Mouse (Mus musculus) gastrocnemius, postnatal 25 days (tissue): ENCODE measurements around the gene Zp3r. TPM values are rescaled to one million over a fixed set of nuclear protein-coding genes. Genes with fewer than 3 reads are reported as not detected.
"Not testable (repeated sequence)": the region's sequence is repeated elsewhere in the genome, so short reads cannot be mapped to it uniquely, and the experiment has no call there.

Experiments used
- DNase-seq: peaks from one replicate; pipeline ENCODE4 v3.0.0; 2022
- long read RNA-seq, 2 experiments: library from polyadenylated mRNA; stranded (forward); transcript quantifications; one replicate each; pipeline ENCODE4 v2.0.0; 2021
- total RNA-seq, 2 experiments: library from RNA; stranded (reverse); gene quantifications; 1 replicate in 1 of 2; 2 replicates in 1 of 2; pipeline ENCODE4 v1.2.3; 2021

Zp3r gene
- not detected for total RNA-seq
- long read RNA-seq, experiment 1, result 0 reads
- long read RNA-seq, experiment 2, result 0 reads

DNA sequence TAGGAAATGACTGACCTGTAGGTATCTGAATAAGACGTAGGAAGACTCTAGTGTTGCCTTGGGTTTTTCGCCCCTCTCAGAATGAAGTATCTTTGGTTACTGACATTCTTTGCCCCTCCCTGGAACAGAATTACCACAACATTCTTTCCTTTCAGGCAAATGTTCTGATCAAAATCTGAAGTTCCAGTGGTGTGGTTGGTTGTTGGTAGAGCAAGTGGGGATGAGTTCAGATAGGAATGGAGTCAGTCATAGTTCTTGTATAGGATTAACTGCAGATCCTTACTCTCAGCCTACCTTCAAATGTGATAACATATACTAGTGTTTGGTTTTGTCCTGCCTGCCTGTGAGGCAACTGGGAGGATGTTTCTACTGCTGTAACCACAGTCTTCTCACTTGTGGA, at the start of gene Zp3r:
TSS of gene Zp3r (minus strand) at position 101 of the 400 bp plus-strand sequence.
- no peak for DNase-seq

DNA sequence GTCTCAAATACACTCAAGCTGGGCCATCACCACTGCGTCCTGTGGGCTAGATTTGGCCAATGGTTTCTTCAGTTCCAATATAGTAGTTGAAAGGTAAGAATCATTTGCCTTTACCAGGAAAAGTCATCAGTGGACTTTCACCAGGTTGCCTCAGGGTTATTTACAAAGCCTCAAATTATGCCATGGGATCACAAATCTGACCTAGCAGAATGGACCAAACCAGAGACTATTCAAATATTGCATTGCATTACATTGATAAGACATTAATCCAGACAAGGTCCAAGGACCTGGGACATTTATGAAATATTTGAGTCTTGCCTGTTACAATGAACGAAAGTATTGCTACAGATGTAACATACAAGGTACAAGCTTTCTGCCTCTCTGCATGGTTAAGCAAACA, 49.1 kb upstream of the Zp3r start:
- DNase-seq, result no peak

DNA sequence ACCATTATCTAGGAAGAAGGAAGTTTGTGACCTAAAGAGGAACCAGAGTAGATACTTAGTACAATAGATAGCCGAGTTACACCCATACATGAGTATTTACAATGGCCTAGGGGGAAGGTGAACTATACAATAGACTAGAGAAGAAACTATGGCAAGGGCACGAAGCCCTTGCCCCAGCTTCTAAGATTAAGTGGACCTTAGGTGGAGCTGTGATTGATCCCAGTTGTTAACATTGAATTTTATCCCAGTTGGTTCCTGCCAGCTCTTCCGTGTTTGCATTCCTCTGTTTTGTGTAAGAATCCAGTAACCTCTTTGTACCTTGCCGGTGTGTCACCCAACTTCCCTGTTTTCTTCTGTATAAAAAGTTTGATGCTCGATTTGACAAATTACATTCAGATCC, 34.2 kb upstream of the Zp3r start:
- DNase-seq, result not testable (repeated sequence)

DNA sequence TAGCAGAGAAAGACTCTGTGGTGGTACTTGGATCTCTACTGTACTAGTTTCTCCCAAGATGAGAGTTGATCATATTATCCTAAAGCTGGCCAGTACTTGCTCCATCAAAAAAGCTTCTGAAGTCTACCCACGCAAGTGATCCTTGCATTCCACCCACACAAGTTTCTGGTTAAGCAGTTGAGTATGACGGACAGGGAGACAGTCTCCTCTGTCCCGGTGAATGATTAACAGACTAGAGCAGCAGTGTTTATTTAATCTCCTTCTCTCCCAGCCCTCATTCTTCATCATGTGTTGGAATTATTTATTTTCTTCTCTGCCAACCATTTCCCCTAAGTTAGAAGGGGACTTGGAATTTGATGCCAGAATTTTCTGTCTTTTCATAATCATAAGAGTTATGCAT, 32.0 kb upstream of the Zp3r start, which contains the start of gene C4bp:
TSS of gene C4bp (minus strand) at position 179 of the 400 bp plus-strand sequence.
- no peak for DNase-seq

DNA sequence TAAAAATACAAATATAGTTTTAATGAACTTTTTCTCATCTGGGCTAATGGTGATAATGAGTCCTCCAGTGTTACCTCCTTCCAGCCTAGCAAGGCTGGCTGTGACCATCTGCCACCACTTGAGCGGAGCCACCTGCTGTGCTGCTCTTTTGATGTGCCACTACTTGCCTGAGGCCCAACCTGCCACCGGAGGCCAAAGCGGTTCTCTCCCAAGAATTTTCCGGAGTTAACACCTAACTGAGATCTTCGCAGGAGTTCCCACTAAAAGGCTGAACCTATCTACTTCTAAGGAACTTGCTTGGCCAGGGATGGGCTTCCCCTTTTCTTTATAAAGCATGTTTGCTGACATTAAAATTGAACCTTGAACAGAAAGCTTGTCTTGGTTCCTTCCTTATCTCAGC, 30.2 kb upstream of the Zp3r start:
- not testable (repeated sequence) for DNase-seq

DNA sequence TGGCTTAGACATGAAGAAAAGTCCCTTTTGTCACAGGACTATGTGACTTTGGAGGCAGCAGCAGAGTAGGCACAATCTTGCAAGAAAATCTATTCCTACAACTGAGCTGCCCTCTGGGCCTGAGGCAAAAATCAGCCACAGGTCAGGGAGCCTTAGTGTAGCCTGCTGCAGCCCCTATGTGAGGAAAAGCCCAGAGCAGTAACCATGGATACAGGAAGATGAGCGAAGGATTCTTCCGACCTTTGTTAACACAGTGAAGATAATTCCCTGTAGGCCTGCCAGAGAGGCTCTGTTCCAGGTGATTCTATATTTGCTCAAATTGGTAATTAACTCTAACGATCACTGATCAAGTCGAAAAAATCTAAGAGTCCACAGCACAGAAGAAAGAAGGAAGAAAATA, 14.7 kb upstream of the Zp3r start:
- DNase-seq, result no peak

DNA sequence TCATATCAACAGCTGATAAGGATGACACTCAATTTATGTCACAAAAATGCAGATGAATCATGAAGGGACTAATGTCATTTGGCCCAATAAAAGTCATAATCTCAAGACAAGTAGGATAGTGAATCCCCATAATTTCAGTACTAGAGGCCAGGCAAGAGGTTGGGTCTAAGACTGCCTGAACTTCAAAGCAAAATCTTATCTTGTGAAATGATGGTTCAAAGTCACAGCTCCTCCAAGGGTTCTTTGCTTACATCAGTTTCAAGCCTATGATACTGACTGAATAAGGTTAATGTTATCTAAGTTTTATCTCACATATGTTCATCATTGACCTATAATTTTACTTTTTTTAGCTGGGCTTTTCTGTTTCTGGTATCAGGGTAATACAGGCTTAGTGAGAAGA, 11.5 kb upstream of the Zp3r start:
- DNase-seq, result no peak

DNA sequence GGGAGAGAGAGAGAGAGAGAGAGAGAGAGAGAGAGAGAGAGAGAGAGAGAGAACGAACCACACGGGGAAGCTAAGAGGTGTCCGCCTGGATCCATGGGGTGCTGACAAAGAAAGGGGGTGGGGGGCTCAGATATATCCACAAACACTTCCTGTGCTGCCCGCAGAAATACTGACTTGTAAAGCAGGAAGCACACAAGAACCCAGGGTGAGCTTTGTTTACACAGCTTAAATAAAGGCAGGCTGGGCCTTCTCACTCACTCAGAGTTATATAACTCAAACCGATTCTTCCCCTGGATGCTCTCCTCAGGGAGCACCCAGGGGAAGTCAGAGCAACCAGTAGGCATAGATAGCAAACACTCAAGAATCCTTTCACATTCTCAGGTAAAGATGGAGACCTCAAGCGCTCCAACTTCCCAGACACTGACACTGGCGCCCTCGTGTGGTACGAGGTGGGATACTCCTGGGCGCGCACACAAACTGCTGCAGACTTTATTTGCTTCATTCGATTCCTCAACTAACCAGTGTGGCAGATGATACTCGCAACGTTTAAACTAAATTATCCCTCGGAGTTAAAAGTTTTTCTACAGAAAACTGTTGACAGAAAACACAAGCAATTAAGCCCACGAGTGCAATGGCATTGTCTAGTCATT, 4.5 kb upstream of the Zp3r start:
- DNase-seq, result peak; percentile 26

DNA sequence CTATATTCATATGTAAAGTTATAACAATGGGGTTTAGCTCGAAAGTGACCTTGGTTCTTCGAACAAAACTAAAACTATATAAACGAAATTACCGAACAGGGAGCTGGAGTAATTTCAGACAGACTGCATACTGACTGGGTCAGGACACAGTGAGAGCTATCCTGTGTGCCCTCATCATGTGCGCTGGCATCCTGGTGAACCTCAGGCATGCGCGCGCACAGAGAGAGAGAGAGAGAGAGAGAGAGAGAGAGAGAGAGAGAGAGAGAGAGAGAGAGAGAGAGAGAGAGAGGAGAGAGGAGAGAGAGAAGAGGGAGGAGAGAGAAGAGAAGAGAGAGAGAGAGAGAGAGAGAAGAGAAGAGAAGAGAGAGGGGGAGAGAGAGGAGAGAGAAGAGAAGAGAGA, 3.9 kb upstream of the Zp3r start:
- no peak for DNase-seq

DNA sequence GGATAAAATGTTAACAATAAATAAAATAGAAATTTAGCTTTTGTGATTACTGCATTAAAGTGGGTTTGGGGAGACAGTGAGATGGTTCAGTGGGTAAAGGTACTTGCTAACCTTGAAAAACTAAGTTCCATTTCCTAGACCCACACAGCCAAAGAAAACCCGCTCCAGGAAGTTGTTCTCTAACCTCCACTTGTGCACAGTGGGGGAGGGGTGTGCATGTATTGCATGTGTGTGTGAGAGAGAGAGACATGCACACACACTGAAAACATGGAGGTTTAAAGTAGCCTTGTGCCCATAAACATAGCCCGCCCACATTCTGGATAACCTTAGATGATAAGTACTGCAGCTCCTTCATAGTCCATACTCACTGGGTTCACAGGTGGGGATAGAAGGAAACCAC, 33.1 kb downstream of the Zp3r start:
- DNase-seq, result no peak

DNA sequence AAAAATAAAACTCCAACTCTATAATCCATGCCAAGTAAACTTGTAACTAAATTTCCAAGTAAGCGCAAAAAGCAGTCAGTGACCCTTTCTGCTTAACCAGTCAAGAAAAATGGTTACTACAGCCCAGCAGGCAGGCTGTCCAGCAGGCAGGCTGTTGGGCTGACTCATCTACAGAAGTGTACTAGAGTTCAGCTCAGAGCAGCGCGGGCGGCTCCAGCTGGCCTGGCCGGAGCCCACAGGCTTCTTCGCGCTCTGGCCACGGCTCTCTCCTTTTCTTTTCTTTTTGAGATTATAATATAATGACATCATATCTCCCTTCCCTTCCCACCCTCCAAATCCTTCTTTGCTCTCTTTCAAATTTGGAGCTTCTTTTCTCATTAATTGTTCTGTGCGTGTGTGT, 40.8 kb downstream of the Zp3r start:
- DNase-seq, result peak; percentile 46

DNA sequence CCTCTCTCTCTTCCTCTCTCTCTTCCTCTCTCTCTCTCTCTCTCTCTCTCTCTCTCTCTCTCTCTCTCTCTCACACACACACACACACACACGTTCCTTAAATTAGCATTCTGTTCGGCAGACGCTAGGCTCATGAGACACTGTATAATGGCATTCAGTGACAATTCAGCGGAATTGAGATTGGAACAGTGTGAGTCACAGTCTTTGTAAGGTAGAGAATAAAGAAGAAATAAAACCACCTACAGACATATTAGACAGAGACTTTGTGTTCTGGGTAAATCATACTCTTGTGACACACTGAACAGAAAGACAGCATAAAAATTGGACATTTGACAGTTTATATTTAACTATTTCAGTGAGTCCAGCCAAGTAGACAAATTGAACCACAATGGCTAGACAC, 53.0 kb downstream of the Zp3r start:
- no peak for DNase-seq

DNA sequence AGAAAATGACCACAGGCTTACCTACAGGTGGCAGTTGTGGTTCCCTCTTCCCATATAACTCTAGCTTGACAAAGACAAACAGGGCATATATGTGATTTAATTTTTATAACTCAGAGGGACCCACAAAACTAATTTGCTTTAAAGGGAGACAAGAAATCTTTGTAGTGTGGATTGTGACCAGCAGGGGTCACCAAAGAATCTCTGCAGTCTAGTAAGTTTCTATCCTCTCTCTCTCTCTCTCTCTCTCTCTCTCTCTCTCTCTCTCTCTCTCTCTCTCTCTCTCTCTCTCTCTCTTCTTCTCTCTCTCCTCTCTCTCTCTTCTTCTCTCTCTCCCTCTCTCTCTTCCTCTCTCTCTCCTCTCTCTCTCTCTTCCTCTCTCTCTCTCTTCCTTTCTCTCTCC, 53.5 kb downstream of the Zp3r start:
- no peak for DNase-seq

DNA sequence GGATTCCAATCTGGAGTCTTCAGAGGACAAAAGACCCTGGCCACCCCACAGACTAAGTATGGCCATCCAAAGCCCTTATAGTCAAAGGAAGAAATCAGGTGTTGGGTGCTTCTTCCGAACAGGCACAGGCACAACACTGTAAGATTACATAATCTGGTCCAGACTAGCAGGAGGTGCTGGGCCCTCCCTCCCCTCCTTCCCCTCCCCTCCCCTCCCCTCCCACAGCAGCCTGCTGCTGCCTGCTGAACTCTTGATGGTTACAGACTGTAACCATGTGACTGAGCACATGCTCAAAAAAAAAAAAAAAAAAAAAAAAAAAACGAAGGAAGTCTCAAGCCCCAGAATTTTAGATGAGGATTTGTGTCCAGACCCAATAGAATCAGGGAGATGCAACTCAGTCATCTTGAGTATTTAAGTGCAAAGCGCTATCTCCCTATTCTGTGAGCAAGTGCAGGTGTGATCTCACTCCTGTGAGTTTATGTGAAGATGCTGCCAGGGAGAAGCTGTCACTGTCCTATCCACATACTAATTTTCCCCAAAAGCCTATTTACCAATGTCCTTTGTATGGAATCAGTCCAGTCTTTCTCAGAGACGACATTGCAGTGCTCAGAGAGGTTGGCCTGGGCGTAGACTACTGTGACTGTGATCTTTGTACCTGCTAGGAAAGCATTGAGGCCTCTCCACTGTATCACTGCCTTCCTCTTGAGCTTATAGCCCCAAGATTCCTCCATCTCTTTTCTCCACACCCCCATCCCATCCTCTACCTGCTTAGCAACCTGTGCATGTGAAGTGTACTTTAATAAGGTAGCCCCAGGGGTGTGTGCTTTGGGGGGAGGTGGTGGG, 77.8 kb downstream of the Zp3r start:
- no peak for DNase-seq

DNA sequence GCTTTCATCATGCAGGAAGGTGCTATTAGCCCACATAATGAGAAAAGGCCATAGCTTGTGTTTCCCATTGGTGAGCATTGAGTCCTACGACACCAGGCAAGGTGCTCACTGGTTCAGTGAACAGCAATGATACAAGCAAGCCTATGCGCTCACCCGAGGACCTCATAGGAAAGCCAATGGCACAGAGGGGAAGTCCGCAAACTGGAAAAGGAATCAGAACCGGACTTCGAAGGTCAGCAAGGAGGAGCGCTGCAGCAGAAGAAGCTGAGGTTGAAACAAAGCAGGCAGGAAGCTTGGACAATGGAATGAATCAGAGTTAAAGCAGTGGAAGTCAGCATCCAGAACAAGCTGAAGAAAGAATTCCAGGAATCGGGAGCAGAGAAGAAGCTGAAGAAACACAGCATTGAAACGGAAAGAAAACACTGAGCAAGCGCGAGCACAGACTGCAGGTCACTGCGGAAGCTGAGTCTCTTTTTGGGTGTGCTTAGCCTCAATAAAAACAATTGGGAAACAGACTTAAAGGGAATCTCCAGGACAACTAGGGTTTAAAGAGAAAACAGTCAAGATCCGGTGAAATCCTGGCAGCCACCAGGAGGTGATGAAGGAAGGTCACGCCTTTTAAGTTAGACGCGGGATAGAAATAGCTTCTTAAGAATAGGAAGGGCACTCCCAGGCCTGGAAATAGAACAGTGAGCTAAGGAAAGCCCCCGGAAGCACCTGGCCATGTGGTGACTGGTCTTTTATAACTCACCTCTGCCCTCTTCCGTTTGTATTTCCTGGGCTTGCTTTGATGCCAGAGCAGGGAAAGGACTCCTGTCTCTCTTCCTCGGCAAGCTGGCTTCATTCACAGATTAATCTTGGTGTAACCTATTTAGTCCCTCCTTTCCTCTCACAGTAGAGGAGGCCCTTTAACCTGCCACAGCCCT, 78.9 kb downstream of the Zp3r start:
- peak; percentile 16 for DNase-seq

DNA sequence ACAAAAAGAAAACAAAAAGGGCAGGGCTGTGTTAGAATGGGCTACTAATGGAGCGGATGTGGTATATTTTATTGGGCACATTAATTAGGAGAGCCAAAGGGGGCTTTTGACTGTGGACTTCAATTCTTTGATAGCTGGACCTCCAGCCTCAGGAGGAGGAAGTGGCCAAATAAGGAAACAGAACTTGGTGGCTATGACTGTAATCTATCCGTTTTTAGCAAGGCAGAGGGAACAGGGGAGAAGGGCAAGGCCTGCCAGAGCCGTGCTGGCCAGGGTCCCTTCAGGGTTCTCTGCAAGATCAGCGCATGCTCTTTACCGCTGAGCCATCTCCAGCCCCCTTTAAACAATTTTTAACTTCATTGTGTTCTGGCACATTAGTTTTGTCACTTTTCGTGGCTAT, 79.7 kb downstream of the Zp3r start:
- no peak for DNase-seq

DNA sequence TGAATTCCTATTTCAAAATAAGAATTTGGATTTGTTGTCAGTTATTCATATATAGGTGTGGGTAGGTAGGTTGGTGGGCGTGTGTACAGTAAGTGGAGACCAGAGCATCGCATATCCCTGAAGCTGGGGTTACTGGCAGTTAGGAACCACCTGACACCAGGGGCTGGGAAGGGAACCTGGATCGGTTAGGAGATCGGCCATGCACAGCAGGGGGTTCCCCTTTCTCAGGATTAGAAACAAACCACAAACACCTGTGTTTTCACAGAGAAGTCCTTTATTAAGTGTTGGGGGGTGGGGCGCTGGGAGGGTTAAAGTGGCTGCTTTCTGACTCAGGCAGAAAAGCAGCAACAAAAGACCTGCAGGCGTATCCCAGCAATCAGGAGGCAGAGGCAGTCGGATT, 80.3 kb downstream of the Zp3r start:
- DNase-seq, result no peak

DNA sequence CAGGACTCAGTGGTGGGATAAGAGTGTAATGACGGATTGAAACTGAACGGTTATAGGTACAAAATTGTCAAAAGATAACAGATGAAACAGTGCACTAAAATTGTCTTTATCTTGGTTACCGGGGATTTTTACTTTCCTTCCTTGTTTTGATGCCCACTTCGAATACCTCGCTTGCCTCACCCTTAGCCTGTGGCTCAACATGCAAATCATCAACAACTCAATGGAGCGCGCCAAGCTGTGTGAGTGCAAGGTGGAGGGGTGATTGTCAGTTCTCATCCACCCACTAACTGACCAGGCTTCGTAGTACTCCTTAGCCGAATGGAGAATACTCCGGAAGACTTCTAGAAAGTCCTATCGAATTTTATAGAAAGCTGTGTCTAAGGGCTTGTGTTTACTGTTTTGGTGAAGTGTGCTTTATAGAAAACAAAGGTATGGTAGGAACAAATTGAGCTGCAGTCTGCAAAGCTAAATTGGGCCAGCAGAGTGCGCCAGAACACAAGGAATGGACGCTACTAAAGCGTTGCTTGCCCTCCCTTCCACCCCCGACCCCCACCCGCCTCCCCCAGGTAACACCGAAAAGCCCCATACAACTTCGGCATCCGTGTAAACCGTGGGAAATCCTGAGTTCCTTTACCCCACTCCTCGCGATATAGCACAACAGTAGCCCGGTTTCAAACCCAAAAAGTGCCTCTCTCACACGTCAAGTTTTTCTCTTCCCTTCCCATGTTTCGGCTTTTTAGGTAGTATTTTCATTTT, 81.6 kb downstream of the Zp3r start:
- DNase-seq, result peak; percentile 15
